In the genomic region with DNA sequence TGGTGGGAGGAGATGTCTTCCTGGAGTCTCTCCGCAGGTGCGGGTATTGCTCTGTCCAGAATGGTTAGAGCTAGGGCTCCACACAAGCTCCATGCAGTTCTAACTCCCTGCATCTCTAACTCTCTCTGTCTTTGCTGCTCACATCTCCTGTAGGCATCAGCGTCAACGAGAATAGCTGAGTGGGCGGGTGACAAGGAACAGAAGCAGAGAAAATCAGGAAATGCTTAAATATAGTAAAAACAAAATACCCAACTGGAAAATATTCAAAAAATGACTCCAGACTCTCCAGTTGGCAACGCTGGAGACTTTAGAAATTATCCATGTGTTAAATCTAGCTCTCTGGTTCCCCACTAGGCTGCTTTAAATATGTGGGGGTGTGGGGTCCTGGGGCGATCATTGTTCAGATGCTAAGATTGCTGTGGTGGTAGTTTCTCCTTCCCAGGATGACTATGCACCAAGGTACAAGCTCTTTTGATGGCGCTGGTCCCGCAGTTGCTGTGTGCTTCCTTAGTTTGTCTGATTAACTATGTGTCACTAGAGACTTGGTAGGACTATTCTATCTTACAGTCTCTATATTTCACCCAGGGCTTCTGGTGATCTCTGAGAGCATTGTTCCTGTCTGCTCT, we compare ENCODE assay signal across 15 mouse cellular contexts. TPM values are rescaled to one million over a fixed set of nuclear protein-coding genes. Genes with fewer than 3 reads are reported as not detected.
DNase-seq lines count a peak whose midpoint lies in the region; TF ChIP-seq lines count a peak whose summit lies in the region.
"Had no signal": no experiment of that assay in that cellular context is flagged by ENCODE, and none has a peak within 500 bp of the region (broad histone marks: within the 10 kb centered on the region; RNA-seq: fewer than 3 reads in every experiment).

No protein-coding gene starts in this region.

- WGBS in olfactory bulb, adult 2 months: 61% methylated on average over 9 of the region's 9 CpGs

- TF ChIP-seq POLR2A in olfactory bulb, adult 2 months (IDR thresholded peaks at IDR 0.05; ENCODE audit: insufficient read depth, low read depth, low read length): no peak

- no peak for TF ChIP-seq CTCF in olfactory bulb, adult 2 months (IDR thresholded peaks at IDR 0.05; ENCODE audit: insufficient read depth, low read depth, low read length)

- peak; percentile 88 for DNase-seq in right cerebral cortex, adult 18-20 months
- DNase-seq in right cerebral cortex, postnatal 4 days: no peak
- DNase-seq in layer of hippocampus, postnatal 36 days: peak; percentile 52 to 61
- DNase-seq in adrenal gland, postnatal 25 days: no peak
- DNase-seq in kidney, adult 18-20 months: no peak
- no peak for DNase-seq in c-Kit-positive CD71-positive TER-119-positive erythroid progenitor cells, embryonic 14.5 days (ENCODE audit: low spot score)
- DNase-seq: adrenal gland, adult 8-10 months; B cell, adult 2 months; cerebellum, adult 8-10 months; heart, adult 11 months; kidney, adult 9 months; kidney, postnatal 4 days; lung, postnatal 14 days had no signal

- H3K27ac ChIP-seq in olfactory bulb, adult 2 months (ENCODE audit: insufficient read depth, low read depth, low read length): 0 out of 2 replicates have a peak overlapping the region, but pooled peaks have one; percentile 42
- H3K27ac ChIP-seq: heart, embryonic 15.5 days had no signal

- H3K4me3 ChIP-seq in olfactory bulb, adult 2 months (ENCODE audit: insufficient read depth, low read depth, low read length): no peak overlapping the region
- H3K4me3 ChIP-seq: heart, embryonic 15.5 days had no signal

- peaks cover 25% of the 10 kb centered on the region for H3K4me1 ChIP-seq in olfactory bulb, adult 2 months (ENCODE audit: control insufficient read depth, insufficient read depth, low read length)

RNA-seq across cellular contexts. Expression of a gene that starts 12.5 kb away (rescaled TPM):
- total RNA-seq in layer of hippocampus, postnatal 36 days (2021): 1 to 10 TPM; 3.8 to 4.1 TPM
- not detected in 2 replicates for polyA plus RNA-seq in olfactory bulb, adult 2 months (2012; ENCODE audit: insufficient read depth, insufficient read length, low replicate concordance, missing spikeins)
- 45.7 and 60.0 TPM in 2 replicates for total RNA-seq in adrenal gland, postnatal 25 days (2021)

RNA-seq across cellular contexts. Expression of a gene that starts 35.7 kb away (rescaled TPM):
- under 1 TPM; 0.15 to 0.27 TPM for total RNA-seq in layer of hippocampus, postnatal 36 days (2021)
- not detected in 2 replicates for polyA plus RNA-seq in olfactory bulb, adult 2 months (2012; ENCODE audit: insufficient read depth, insufficient read length, low replicate concordance, missing spikeins)
- 0.58 and 1.9 TPM in 2 replicates for total RNA-seq in adrenal gland, postnatal 25 days (2021)

RNA-seq across cellular contexts. Expression of a gene that starts 58.5 kb away (rescaled TPM):
- total RNA-seq in layer of hippocampus, postnatal 36 days (2021): 10 to 100 TPM; 73.6 to 99.1 TPM
- polyA plus RNA-seq in olfactory bulb, adult 2 months (2012; ENCODE audit: insufficient read depth, insufficient read length, low replicate concordance, missing spikeins): not detected in 2 replicates
- total RNA-seq in adrenal gland, postnatal 25 days (2021): 14.5 and 16.9 TPM in 2 replicates

Comparison
In these comparisons a context has a peak if more than half of its experiments do, and no peak if none do; other contexts are left out.
1. DNase-seq: peak in right cerebral cortex, adult 18-20 months (single experiment) and layer of hippocampus, postnatal 36 days (2 of 2); none in right cerebral cortex, postnatal 4 days (single experiment), adrenal gland, postnatal 25 days (single experiment), kidney, adult 18-20 months (single experiment) and c-Kit-positive CD71-positive TER-119-positive erythroid progenitor cells, embryonic 14.5 days (single experiment).